In genomic region chr2:161513256-161513655, GRCm38 (mm10) we compare ENCODE assay signal across 11 mouse cellular contexts.
A peak's percentile ranks its signal among the peaks of the same experiment; 100 is the strongest.
DNase-seq lines count a peak whose midpoint lies in the region; TF ChIP-seq lines count a peak whose summit lies in the region.
"Had no signal": no experiment of that assay in that cellular context is flagged by ENCODE, and none has a peak within 500 bp of the region (broad histone marks: within the 10 kb centered on the region; RNA-seq: fewer than 3 reads in every experiment).

No protein-coding gene starts in this region.

- intact Hi-C loops in left cerebral cortex, postnatal 4 days (cut with DNase I) = no loop called here
- intact Hi-C loops in left cerebral cortex, postnatal 25 days (cut with DNase I) = no loop called here

- DNase-seq in left cerebral cortex, postnatal 4 days = peak; percentile 31
- DNase-seq in left cerebral cortex, postnatal 25 days (ENCODE audit: low spot score in 2 of 2) = no peak
- DNase-seq in brain, embryonic 14.5 days (ENCODE audit: low read depth) = peak; percentile 47
- DNase-seq in cerebellum, postnatal 14 days = peak; percentile 45 to 80
- DNase-seq in yolk sac, embryonic 10.5 days (ENCODE audit: low spot score) = no peak
- no peak for DNase-seq in layer of hippocampus, postnatal 10 days (ENCODE audit: low spot score in 2 of 2)
- DNase-seq in left cerebral cortex, adult 18-20 months (ENCODE audit: low spot score in 2 of 2) = no peak
- DNase-seq: gastrocnemius, postnatal 25 days; heart, postnatal 36 days; lung, postnatal 10 days; right cerebral cortex, postnatal 14 days had no signal

- no peak for TF ChIP-seq CTCF in brain, embryonic 14.5 days (IDR thresholded peaks at IDR 0.05; ENCODE audit: borderline replicate concordance, extremely low read depth, insufficient read depth, insufficient read length)

- no peak for TF ChIP-seq POLR2A in brain, embryonic 14.5 days (IDR thresholded peaks at IDR 0.05; ENCODE audit: borderline replicate concordance, extremely low read depth, insufficient read depth, insufficient read length, poor library complexity, severe bottlenecking)

Comparison
In these comparisons a context has a peak if more than half of its experiments do, and no peak if none do; other contexts are left out.
1. DNase-seq: peak in left cerebral cortex, postnatal 4 days (single experiment), brain, embryonic 14.5 days (single experiment) and cerebellum, postnatal 14 days (2 of 2); none in left cerebral cortex, postnatal 25 days (0 of 2), yolk sac, embryonic 10.5 days (single experiment), layer of hippocampus, postnatal 10 days (0 of 2) and left cerebral cortex, adult 18-20 months (0 of 2).